Mouse (Mus musculus) limb, embryonic 11.5 days (tissue): Measurements from ENCODE around the gene Wnk4. TPM values are rescaled to one million over a fixed set of nuclear protein-coding genes. Genes with fewer than 3 reads are reported as not detected.
A peak's percentile ranks its signal among the peaks of the same experiment; 100 is the strongest.

Experiments
- ATAC-seq: fragments of 200-750 bp; cut with Nextera tagmentation; 2 replicates; pipeline ENCODE4 v1.8.0; 2017; ENCODE audit warnings: low read depth; ENCODE audit not compliant: insufficient number of reproducible peaks, low FRiP score, low TSS enrichment
- DNase-seq: peaks from one replicate; pipeline ENCODE4 v3.0.0-alpha.2; 2015; ENCODE audit warnings: low spot score
- H3K27ac ChIP-seq: fragments of 300-500 bp; sonication (generic); replicated peaks from 2 replicates; pipeline ENCODE4 v1.5.1; 2014; ENCODE audit warnings: low read depth, mild to moderate bottlenecking, low read length
- H3K27me3 ChIP-seq: fragments of 300-500 bp; sonication (generic); 2 replicates; pipeline ENCODE4 v1.6.1; 2014; ENCODE audit warnings: mild to moderate bottlenecking, low read length, mixed read lengths; ENCODE audit not compliant: control insufficient read depth, insufficient read depth
- H3K36me3 ChIP-seq: fragments of 300-500 bp; sonication (generic); 2 replicates; pipeline ENCODE4 v1.6.1; 2014; ENCODE audit warnings: mild to moderate bottlenecking, low read length, moderate library complexity, mixed read lengths; ENCODE audit not compliant: control insufficient read depth, insufficient read depth
- H3K4me1 ChIP-seq: fragments of 300-500 bp; sonication (generic); 2 replicates; pipeline ENCODE4 v1.6.1; 2014; ENCODE audit warnings: low read length, mixed read lengths; ENCODE audit not compliant: control insufficient read depth, insufficient read depth
- H3K4me2 ChIP-seq: fragments of 300-500 bp; sonication (generic); 2 replicates; pipeline ENCODE4 v1.6.1; 2014; ENCODE audit warnings: low read depth, mild to moderate bottlenecking, moderate library complexity; ENCODE audit not compliant: severe bottlenecking
- H3K4me3 ChIP-seq: fragments of 300-500 bp; sonication (generic); 2 replicates; pipeline ENCODE4 v1.5.1; 2014; ENCODE audit warnings: low read depth, low read length
- H3K9ac ChIP-seq: fragments of 300-500 bp; sonication (generic); 2 replicates; pipeline ENCODE4 v1.6.1; 2014; ENCODE audit warnings: mild to moderate bottlenecking, low read length
- H3K9me3 ChIP-seq: fragments of 300-500 bp; sonication (generic); 2 replicates; pipeline ENCODE4 v1.6.1; 2016; ENCODE audit warnings: low read length; ENCODE audit not compliant: control insufficient read depth
- WGBS: fragments of 180-500 bp; shearing (Covaris S2); extraction: QIAGEN DNeasy Blood & Tissue Kit; methylation state at CpG from one replicate; pipeline ENCODE4 v1.1.7; 2014; 5-methylcytosine and 5-hydroxymethylcytosine counted together
- polyA plus RNA-seq: library from polyadenylated mRNA; unstranded; fragments of >200 nt; fragmentation: Nextera tagmentation; extraction: Ambion mirVana; gene quantifications from 2 replicates; pipeline ENCODE4 v1.2.1, GENCODE M21; 2014

The Wnk4 gene
- polyA plus RNA-seq, 1 experiment from 2014 or later: 7.0 TPM

GRCm38 (mm10) chr11:101260826-101261380, 536 bp downstream of the Wnk4 start:
- Histone ChIP-seq H3K27me3 (peaks cover 38% of the 10 kb centered on the region), H3K9ac (peak overlapping the region; percentile 63), H3K27ac (no peak overlapping the region), H3K4me3 (peak overlapping the region; percentile 56), H3K4me2 (peak overlapping the region; percentile 97), H3K36me3 (peaks cover 4% of the 10 kb centered on the region), H3K9me3 (no peaks in the 10 kb centered on the region), H3K4me1 (peaks cover 25% of the 10 kb centered on the region; the same call in 1 of the 2 replicates)
- 1% methylated on average over 30 of the region's 30 CpGs for WGBS
- DNase-seq: no peak
- no peak; the same call in 1 of the 2 replicates for ATAC-seq

GRCm38 (mm10) chr11:101262272-101262967, 2.1 kb downstream of the Wnk4 start:
- Histone ChIP-seq H3K36me3 (peaks cover 2% of the 10 kb centered on the region), H3K9ac (no peak overlapping the region), H3K9me3 (no peaks in the 10 kb centered on the region), H3K4me2 (peak overlapping the region; percentile 97), H3K27ac (no peak overlapping the region), H3K4me3 (peak overlapping the region; percentile 18), H3K27me3 (peaks cover 43% of the 10 kb centered on the region), H3K4me1 (peaks cover 25% of the 10 kb centered on the region; the same call in 1 of the 2 replicates)
- WGBS: 3% methylated on average over 24 of the region's 24 CpGs
- ATAC-seq (no peak), DNase-seq (peak; percentile 53)

DNA sequence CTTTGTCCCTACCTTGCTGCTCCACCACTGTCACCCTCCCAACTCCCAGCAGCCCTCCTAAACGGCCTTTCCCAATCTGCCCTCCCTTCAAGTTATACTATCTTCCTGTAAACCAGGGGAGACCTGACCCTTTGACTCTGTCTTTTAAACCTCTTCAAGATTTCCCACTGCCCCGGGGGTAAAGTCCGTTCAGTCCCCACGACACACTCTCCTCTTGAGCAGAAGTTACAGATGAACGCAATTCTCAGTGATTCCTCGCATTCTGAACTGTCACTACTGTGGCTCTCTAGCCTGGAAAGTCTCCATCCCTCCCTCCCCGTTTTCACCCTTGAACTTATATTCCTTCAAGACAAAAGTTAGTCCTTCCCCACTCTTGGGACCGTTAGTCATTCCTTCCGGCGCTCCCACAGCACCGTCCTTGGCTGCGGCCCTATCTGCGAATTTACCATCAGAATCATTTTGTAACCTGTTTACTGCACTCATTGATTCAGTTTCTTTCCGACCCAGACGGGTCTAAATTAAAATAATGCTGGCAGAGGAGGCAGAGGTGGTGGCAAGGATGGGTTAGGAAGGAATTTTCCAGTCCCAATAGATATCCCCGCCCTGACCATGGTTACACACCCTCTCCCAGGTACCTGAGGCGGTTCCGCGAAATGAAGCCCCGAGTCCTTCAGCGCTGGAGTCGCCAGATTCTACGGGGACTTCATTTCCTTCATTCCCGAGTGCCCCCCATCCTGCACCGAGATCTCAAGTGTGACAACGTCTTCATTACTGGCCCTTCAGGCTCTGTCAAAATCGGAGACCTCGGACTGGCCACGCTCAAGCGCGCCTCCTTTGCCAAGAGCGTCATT, 3.0 kb downstream of the Wnk4 start:
- Histone ChIP-seq H3K9ac (no peak overlapping the region), H3K9me3 (no peaks in the 10 kb centered on the region), H3K4me1 (peaks cover 25% of the 10 kb centered on the region; the same call in 1 of the 2 replicates), H3K4me2 (no peak overlapping the region; the same call in 1 of the 2 replicates), H3K27me3 (peaks cover 44% of the 10 kb centered on the region), H3K27ac (no peak overlapping the region), H3K36me3 (no peaks in the 10 kb centered on the region; the same call in 1 of the 2 replicates), H3K4me3 (peak overlapping the region; percentile 18)
- no peak for ATAC-seq
- peak; percentile 42 for DNase-seq
- WGBS: 2% methylated on average over 32 of the region's 32 CpGs

DNA sequence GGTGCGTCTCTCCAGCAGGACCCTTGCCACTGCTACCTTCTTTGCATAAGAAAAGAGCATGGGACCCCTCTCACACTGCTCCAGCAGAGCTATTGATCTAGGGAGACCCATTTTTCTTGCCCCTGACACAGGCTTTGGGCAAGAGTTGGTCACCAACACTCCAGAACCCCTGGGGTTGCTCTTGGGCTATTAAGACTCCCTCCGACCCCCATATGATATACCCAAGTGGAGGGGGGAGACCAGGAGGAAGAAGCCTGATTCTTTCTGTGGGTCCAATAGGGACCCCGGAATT, 3.6 kb downstream of the Wnk4 start:
- Histone ChIP-seq H3K36me3 (no peaks in the 10 kb centered on the region; the same call in 1 of the 2 replicates), H3K4me2 (no peak overlapping the region), H3K4me3 (no peak overlapping the region), H3K4me1 (peaks cover 25% of the 10 kb centered on the region; the same call in 1 of the 2 replicates), H3K9me3 (no peaks in the 10 kb centered on the region), H3K27me3 (peaks cover 46% of the 10 kb centered on the region), H3K9ac (no peak overlapping the region), H3K27ac (no peak overlapping the region)
- peak; percentile 43 for DNase-seq
- 7% methylated on average over 3 of the region's 3 CpGs for WGBS
- no peak for ATAC-seq

- peak; percentile 62 for DNase-seq
These were observed 4.6 kb downstream of the Wnk4 start for GRCm38 (mm10) chr11:101264954-101265471.

DNA sequence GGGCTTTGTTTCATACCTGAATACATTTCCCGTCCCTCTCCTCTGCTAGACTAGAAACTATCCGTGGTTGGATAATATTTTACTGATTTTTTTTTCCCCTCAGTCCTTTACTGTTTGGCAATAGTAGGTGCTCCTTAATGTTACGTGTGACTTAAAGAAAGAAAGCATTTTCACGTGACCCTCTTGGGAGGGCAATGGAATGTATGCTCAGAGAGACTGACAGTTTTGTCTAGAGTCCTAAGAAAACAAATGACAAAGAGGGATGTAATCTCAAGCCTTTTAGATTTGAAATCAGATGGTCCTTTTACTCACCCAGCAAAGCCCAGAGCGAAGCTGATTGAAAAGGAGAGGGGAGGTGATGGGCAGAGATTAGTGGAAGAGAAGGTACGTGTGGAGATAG, 5.5 kb downstream of the Wnk4 start:
- no peaks in the 10 kb centered on the region for H3K9me3 ChIP-seq
- no peaks in the 10 kb centered on the region for H3K36me3 ChIP-seq
- H3K4me3 ChIP-seq: no peak overlapping the region
- H3K27ac ChIP-seq: no peak overlapping the region
- DNase-seq (no peak), ATAC-seq (no peak)
- 24% methylated on average over 6 of the region's 6 CpGs for WGBS
- peaks cover 46% of the 10 kb centered on the region for H3K27me3 ChIP-seq
- H3K9ac ChIP-seq: no peak overlapping the region
- peaks cover 16% of the 10 kb centered on the region; the same call in 1 of the 2 replicates for H3K4me1 ChIP-seq
- no peak overlapping the region; the same call in 1 of the 2 replicates for H3K4me2 ChIP-seq

More at GRCm38 (mm10) chr11:101264954-101265471, 4.6 kb downstream of the Wnk4 start:
- Histone ChIP-seq H3K27ac (no peak overlapping the region), H3K36me3 (no peaks in the 10 kb centered on the region; the same call in 1 of the 2 replicates), H3K4me2 (peak overlapping the region; percentile 44), H3K27me3 (peaks cover 46% of the 10 kb centered on the region), H3K4me1 (peaks cover 16% of the 10 kb centered on the region; the same call in 1 of the 2 replicates), H3K9me3 (no peaks in the 10 kb centered on the region), H3K4me3 (peak overlapping the region; percentile 30), H3K9ac (peak overlapping the region; percentile 36)
- WGBS: 3% methylated on average over 31 of the region's 31 CpGs
- no peak for ATAC-seq

DNA sequence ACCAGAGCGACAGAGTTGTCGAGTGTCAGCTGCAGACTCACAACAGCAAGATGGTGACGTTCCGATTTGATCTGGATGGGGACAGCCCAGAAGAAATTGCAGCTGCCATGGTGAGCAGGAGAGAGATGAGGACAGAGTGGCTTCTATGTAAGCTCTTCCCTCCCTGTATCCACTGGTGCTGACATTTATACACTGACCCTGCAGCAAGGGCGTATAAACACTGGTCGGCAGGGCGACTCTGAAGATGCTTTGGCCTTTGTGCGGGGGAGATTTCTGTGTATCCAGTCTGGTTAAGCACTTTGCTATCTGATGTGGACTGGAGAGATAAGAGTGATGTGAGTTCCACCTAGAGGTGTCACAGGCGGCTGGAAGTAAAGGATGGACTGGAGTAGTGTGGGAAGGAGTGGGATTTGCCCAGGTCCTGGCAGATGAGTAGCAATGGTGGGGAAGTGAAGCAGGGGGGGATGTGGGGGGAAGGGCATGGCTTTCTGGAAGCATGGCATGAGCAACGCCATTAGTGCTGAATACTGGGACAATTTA, 9.3 kb downstream of the Wnk4 start:
- Histone ChIP-seq H3K27me3 (peaks cover 17% of the 10 kb centered on the region), H3K27ac (no peak overlapping the region), H3K4me1 (0 out of 2 replicates have a peak, but pooled peaks cover 4% of the 10 kb centered on the region), H3K4me3 (no peak overlapping the region), H3K9ac (no peak overlapping the region), H3K9me3 (no peaks in the 10 kb centered on the region), H3K4me2 (no peak overlapping the region), H3K36me3 (no peaks in the 10 kb centered on the region)
- ATAC-seq (no peak), DNase-seq (no peak)
- 17% methylated on average over 10 of the region's 10 CpGs for WGBS

GRCm38 (mm10) chr11:101272446-101272845, 12.1 kb downstream of the Wnk4 start:
- H3K27ac ChIP-seq: no peak overlapping the region
- peaks cover 9% of the 10 kb centered on the region; the same call in 1 of the 2 replicates for H3K27me3 ChIP-seq
- no peak overlapping the region for H3K4me2 ChIP-seq
- no peaks in the 10 kb centered on the region for H3K9me3 ChIP-seq
- peaks cover 6% of the 10 kb centered on the region for H3K4me1 ChIP-seq
- ATAC-seq: no peak
- DNase-seq: no peak
- WGBS: 83% methylated on average over 3 of the region's 3 CpGs
- H3K9ac ChIP-seq: no peak overlapping the region
- H3K4me3 ChIP-seq: no peak overlapping the region
- H3K36me3 ChIP-seq: peaks cover 2% of the 10 kb centered on the region; the same call in 1 of the 2 replicates
